Mouse (Mus musculus) thymus, adult 2 months (tissue): ENCODE measurements around the gene Ash1l.

Experiments
- CTCF ChIP-seq: fragments of 200-500 bp; IDR thresholded peaks from 2 replicates; pipeline ENCODE4 v1.5.1; 2012; ENCODE audit warnings: mild to moderate bottlenecking, control low read depth, low read length, moderate library complexity, borderline replicate concordance; ENCODE audit not compliant: control insufficient read depth, poor library complexity, insufficient read depth; ENCODE audit errors: extremely low read depth
- POLR2A ChIP-seq: fragments of 200-500 bp; IDR thresholded peaks from 2 replicates; pipeline ENCODE4 v1.6.1; 2012; ENCODE audit warnings: mild to moderate bottlenecking, low read length, control low read depth, moderate library complexity; ENCODE audit not compliant: control insufficient read depth, poor library complexity, insufficient read depth; ENCODE audit errors: extremely low read depth

- TF ChIP-seq POLR2A (no peak), CTCF (no peak)
Measured at GRCm38 (mm10) chr3:88953736-88954135, 3.3 kb downstream of the Ash1l start.
